Mouse (Mus musculus) MEL (cell line): ENCODE data around the gene Prkag1. TPM values are rescaled to one million over a fixed set of nuclear protein-coding genes. Genes with fewer than 3 reads are reported as not detected.

Experiments used
- DNase-seq: peaks from one replicate; pipeline ENCODE4 v3.0.0; 2011; ENCODE audit warnings: low read depth, low spot score
- H3K27ac ChIP-seq: 2 replicates; pipeline ENCODE4 v1.5.1; 2012; ENCODE audit warnings: low read depth, mild to moderate bottlenecking, control low read depth, low read length, moderate library complexity; ENCODE audit not compliant: control insufficient read depth
- H3K27me3 ChIP-seq, 2 experiments: fragments of 150-350 bp in 1 of 2; sonication (generic) in 1 of 2; 2 replicates each; pipeline ENCODE4 v1.6.1; 2012; ENCODE audit warnings: low read length in 2 of 2, mild to moderate bottlenecking in 2 of 2, improper control_type of control experiment in 1 of 2, moderate library complexity in 1 of 2; ENCODE audit not compliant: insufficient read depth in 2 of 2, control insufficient read depth in 1 of 2
- H3K36me3 ChIP-seq, 2 experiments: 2 replicates each; pipeline ENCODE4 v1.6.1; 2012 to 2014; ENCODE audit warnings: low read length in 2 of 2, improper control_type of control experiment in 1 of 2, inconsistent platforms in 1 of 2, mild to moderate bottlenecking in 1 of 2; ENCODE audit not compliant: insufficient read depth in 2 of 2, control insufficient read depth in 1 of 2
- H3K4me1 ChIP-seq, 2 experiments: fragments of 150-350 bp in 1 of 2; sonication (generic) in 1 of 2; 2 replicates each; pipeline ENCODE4 v1.6.1; 2012; ENCODE audit warnings: low read length in 2 of 2, improper control_type of control experiment in 1 of 2, mild to moderate bottlenecking in 1 of 2; ENCODE audit not compliant: insufficient read depth in 2 of 2, control insufficient read depth in 1 of 2
- H3K4me3 ChIP-seq, 2 experiments: fragments of 150-350 bp in 1 of 2; sonication (generic) in 1 of 2; 2 replicates each; pipeline ENCODE4 v1.5.1; 2012; ENCODE audit warnings: low read depth in 2 of 2, low read length in 2 of 2, mild to moderate bottlenecking in 2 of 2, moderate library complexity in 2 of 2, control low read depth in 1 of 2, improper control_type of control experiment in 1 of 2; ENCODE audit not compliant: control insufficient read depth in 1 of 2, insufficient read depth in 1 of 2
- H3K79me2 ChIP-seq: 2 replicates; pipeline ENCODE4 v1.6.1; 2012; ENCODE audit warnings: mild to moderate bottlenecking, low read length, moderate library complexity; ENCODE audit not compliant: control insufficient read depth, poor library complexity, insufficient read depth
- H3K9ac ChIP-seq: 2 replicates; pipeline ENCODE4 v1.6.1; 2012; ENCODE audit warnings: low read depth, mild to moderate bottlenecking, control low read depth, low read length, moderate library complexity; ENCODE audit not compliant: control insufficient read depth, poor library complexity, severe bottlenecking
- H3K9me3 ChIP-seq: fragments of 150-350 bp; sonication (generic); replicated peaks from 2 replicates; pipeline ENCODE4 v1.6.1; 2012; ENCODE audit warnings: mild to moderate bottlenecking, low read length, improper control_type of control experiment, moderate library complexity; ENCODE audit not compliant: insufficient read depth
- CHD1 ChIP-seq: IDR thresholded peaks from 2 replicates; pipeline ENCODE4 v1.6.1; 2012; ENCODE audit warnings: low read depth, mild to moderate bottlenecking, inconsistent platforms, low read length, improper control_type of control experiment
- CTCF ChIP-seq, 3 experiments: IDR thresholded peaks in 2 of 3; conservative IDR thresholded peaks in 1 of 3; 2 replicates each; pipeline ENCODE4 v1.5.1; 2011 to 2012; ENCODE audit warnings: low read length in 3 of 3, low read depth in 2 of 3, mild to moderate bottlenecking in 2 of 3, improper control_type of control experiment in 1 of 3, inconsistent platforms in 1 of 3, mixed read lengths in 1 of 3, moderate library complexity in 1 of 3; ENCODE audit not compliant: control insufficient read depth in 1 of 3, insufficient read depth in 1 of 3, poor library complexity in 1 of 3, severe bottlenecking in 1 of 3
- E2F4 ChIP-seq: IDR thresholded peaks from 2 replicates; pipeline ENCODE4 v1.6.1; 2011; ENCODE audit warnings: low read depth, low read length, improper control_type of control experiment, borderline replicate concordance
- ELF1 ChIP-seq: IDR thresholded peaks from 2 replicates; pipeline ENCODE4 v1.6.1; 2014; ENCODE audit warnings: low read depth, mild to moderate bottlenecking, inconsistent platforms, low read length, improper control_type of control experiment, moderate library complexity
- ETS1 ChIP-seq: IDR thresholded peaks from 2 replicates; pipeline ENCODE4 v1.6.1; 2012; ENCODE audit warnings: low read depth, mild to moderate bottlenecking, inconsistent platforms, low read length, improper control_type of control experiment, moderate library complexity
- GATA1 ChIP-seq: IDR thresholded peaks from 2 replicates; pipeline ENCODE4 v1.6.1; 2011; ENCODE audit warnings: low read depth, low read length, improper control_type of control experiment
- HCFC1 ChIP-seq: IDR thresholded peaks from 2 replicates; pipeline ENCODE4 v1.6.1; 2012; ENCODE audit warnings: low read depth, mild to moderate bottlenecking, inconsistent platforms, low read length, improper control_type of control experiment, moderate library complexity
- KAT2A ChIP-seq: conservative IDR thresholded peaks from 2 replicates; pipeline ENCODE4 v1.6.1; 2012; ENCODE audit warnings: low read depth, low read length, improper control_type of control experiment, inconsistent platforms
- MAFK ChIP-seq: IDR thresholded peaks from 2 replicates; pipeline ENCODE4 v1.6.1; 2011; ENCODE audit warnings: low read depth, mild to moderate bottlenecking, low read length, improper control_type of control experiment, borderline replicate concordance
- MAX ChIP-seq: IDR thresholded peaks from 2 replicates; pipeline ENCODE4 v1.6.1; 2011; ENCODE audit warnings: low read length, improper control_type of control experiment
- MAZ ChIP-seq: IDR thresholded peaks from 2 replicates; pipeline ENCODE4 v1.6.1; 2012; ENCODE audit warnings: low read depth, mild to moderate bottlenecking, inconsistent platforms, low read length, improper control_type of control experiment
- MEF2A ChIP-seq: IDR thresholded peaks from 2 replicates; pipeline ENCODE4 v1.6.1; 2014; ENCODE audit warnings: low read depth, mild to moderate bottlenecking, inconsistent platforms, low read length, improper control_type of control experiment; ENCODE audit not compliant: poor library complexity, insufficient replicate concordance, severe bottlenecking; ENCODE audit errors: extremely low read depth
- POLR2A ChIP-seq, 2 experiments: IDR thresholded peaks; 2 replicates each; pipeline ENCODE4 v1.6.1; 2011 to 2012; ENCODE audit warnings: low read length in 2 of 2, mild to moderate bottlenecking in 2 of 2, control low read depth in 1 of 2, improper control_type of control experiment in 1 of 2, low read depth in 1 of 2, moderate library complexity in 1 of 2; ENCODE audit not compliant: control insufficient read depth in 1 of 2, insufficient read depth in 1 of 2, poor library complexity in 1 of 2
- SIN3A ChIP-seq: IDR thresholded peaks from 2 replicates; pipeline ENCODE4 v1.6.1; 2012; ENCODE audit warnings: low read length, improper control_type of control experiment, inconsistent platforms
- TBP ChIP-seq: IDR thresholded peaks from 2 replicates; pipeline ENCODE4 v1.8.0; 2011; ENCODE audit warnings: low read depth, low read length, improper control_type of control experiment
- USF2 ChIP-seq, 2 experiments: IDR thresholded peaks; 2 replicates each; pipeline ENCODE4 v1.6.1; 2011 to 2012; ENCODE audit warnings: improper control_type of control experiment in 2 of 2, low read length in 2 of 2, borderline replicate concordance in 1 of 2, inconsistent platforms in 1 of 2, low read depth in 1 of 2, mild to moderate bottlenecking in 1 of 2; ENCODE audit not compliant: insufficient read depth in 1 of 2
- ZMIZ1 ChIP-seq: IDR thresholded peaks from 2 replicates; pipeline ENCODE4 v1.6.1; 2012; ENCODE audit warnings: low read depth, mild to moderate bottlenecking, inconsistent platforms, low read length, improper control_type of control experiment, moderate library complexity
- polyA plus RNA-seq, 2 experiments: library from polyadenylated mRNA; stranded (reverse) in 1 of 2; unstranded in 1 of 2; fragments of >175 nt in 1 of 2; fragments of >200 nt in 1 of 2; gene quantifications; 2 replicates each; pipeline versions ENCODE4 v1.2.1 to v1.2.4; 2012; ENCODE audit warnings: low replicate concordance in 2 of 2, low read depth in 1 of 2; ENCODE audit not compliant: insufficient read length in 2 of 2, insufficient read depth in 1 of 2, missing spikeins in 1 of 2
- total RNA-seq: library from RNA; depleted of rRNA; stranded (reverse); fragments of 300-350 nt; gene quantifications from 2 replicates; pipeline ENCODE4 v1.2.3, GENCODE M21; 2012

The Prkag1 gene
- total and polyA plus RNA-seq, 3 experiments: 122 to 348 (median 141) TPM

DNA sequence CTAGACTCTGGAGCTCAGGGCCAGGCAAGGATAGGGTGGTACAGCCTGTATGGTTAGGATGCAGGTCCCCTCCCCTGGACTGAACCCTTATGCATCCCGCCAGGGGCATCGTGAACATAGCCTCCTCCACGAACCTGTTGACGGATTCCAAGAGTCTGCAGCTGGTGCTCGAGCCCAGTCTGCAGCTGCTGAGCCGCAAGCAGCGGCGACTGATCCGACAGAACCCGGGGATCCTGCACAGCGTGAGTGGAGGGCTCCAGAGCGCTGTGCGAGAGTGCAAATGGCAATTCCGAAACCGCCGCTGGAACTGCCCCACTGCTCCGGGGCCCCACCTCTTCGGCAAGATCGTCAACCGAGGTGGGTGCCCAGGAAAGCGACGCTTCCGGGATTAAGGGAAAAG lies 40.6 kb downstream of the Prkag1 start:
- Histone ChIP-seq H3K27me3 (no peaks in the 10 kb centered on the region), H3K79me2 (no peaks in the 10 kb centered on the region), H3K36me3 (no peaks in the 10 kb centered on the region), H3K4me1 (peaks cover 0 to 5% of the 10 kb centered on the region in 2 experiments; a peak in 1 of 4 replicates), H3K9ac (no peak overlapping the region), H3K4me3 (no peak overlapping the region), H3K27ac (no peak overlapping the region), H3K9me3 (no peaks in the 10 kb centered on the region)
- no peak for DNase-seq
- no peak for TF ChIP-seq ETS1
- no peak for TF ChIP-seq MAFK
- TF ChIP-seq HCFC1: no peak
- no peak for TF ChIP-seq TBP
- no peak for TF ChIP-seq CTCF (IDR thresholded peaks at IDR 0.05 in 2 of 3, conservative IDR thresholded peaks at IDR 0.05 in 1 of 3; ENCODE audit: control insufficient read depth in 1 of 3, insufficient read depth in 1 of 3, low read depth in 2 of 3, low read length in 3 of 3, poor library complexity in 1 of 3, severe bottlenecking in 1 of 3)
- no peak for TF ChIP-seq MAX
- no peak for TF ChIP-seq CHD1
- TF ChIP-seq POLR2A (IDR thresholded peaks at IDR 0.05; ENCODE audit: control insufficient read depth in 1 of 2, insufficient read depth in 1 of 2, low read depth in 1 of 2, low read length in 2 of 2, poor library complexity in 1 of 2): no peak
- no peak for TF ChIP-seq E2F4
- no peak for TF ChIP-seq USF2 (IDR thresholded peaks at IDR 0.05; ENCODE audit: borderline replicate concordance in 1 of 2, insufficient read depth in 1 of 2, low read depth in 1 of 2, low read length in 2 of 2)
- TF ChIP-seq ELF1: no peak

DNA sequence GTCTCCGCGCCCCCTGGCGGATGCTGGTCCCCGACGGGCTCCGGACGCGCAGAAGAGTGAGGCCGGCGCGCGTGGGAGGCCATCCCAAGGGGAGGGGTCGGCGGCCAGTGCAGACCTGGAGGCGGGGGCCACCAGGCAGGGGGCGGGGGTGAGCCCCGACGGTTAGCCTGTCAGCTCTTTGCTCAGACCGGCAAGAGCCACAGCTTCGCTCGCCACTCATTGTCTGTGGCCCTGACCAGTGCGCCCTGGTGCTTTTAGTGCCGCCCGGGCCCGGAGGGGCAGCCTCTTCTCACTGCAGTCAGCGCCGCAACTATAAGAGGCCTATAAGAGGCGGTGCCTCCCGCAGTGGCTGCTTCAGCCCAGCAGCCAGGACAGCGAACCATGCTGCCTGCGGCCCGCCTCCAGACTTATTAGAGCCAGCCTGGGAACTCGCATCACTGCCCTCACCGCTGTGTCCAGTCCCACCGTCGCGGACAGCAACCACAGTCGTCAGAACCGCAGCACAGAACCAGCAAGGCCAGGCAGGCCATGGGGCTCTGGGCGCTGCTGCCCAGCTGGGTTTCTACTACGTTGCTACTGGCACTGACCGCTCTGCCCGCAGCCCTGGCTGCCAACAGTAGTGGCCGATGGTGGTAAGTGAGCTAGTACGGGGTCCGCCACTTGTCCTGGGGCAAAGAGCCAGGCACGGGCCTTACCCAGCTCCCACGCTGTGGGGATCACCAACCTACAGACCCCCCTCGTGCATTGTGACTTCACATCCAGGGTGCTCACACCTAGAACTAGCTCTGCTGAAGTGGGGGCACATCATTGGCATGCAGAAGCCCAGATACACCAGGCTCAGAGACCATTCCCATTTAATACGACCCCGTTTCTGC lies 41.4 kb downstream of the Prkag1 start, which contains the start of gene Wnt1:
TSS of gene Wnt1 (plus strand) at position 197 of the 875 bp plus-strand sequence.
- Histone ChIP-seq H3K27ac (no peak within 1 kb of the TSS), H3K9me3 (no peaks in the 10 kb centered on the region), H3K4me3 (no peak within 1 kb of the TSS)
- DNase-seq: no peak
- TF ChIP-seq SIN3A: no peak
- TF ChIP-seq GATA1: no peak
- no peak for TF ChIP-seq MEF2A
- TF ChIP-seq ZMIZ1: no peak
- no peak for TF ChIP-seq MAZ
- TF ChIP-seq KAT2A: no peak
- TF ChIP-seq, all 39 proteins: peak for 0
- Histone ChIP-seq H3K36me3 (no peaks in the 10 kb centered on the region), H3K27me3 (no peaks in the 10 kb centered on the region), H3K79me2 (no peaks in the 10 kb centered on the region), H3K9ac (no peak within 1 kb of the TSS), H3K4me1 (peaks cover 0 to 5% of the 10 kb centered on the region in 2 experiments; a peak in 1 of 4 replicates)
